Mouse (Mus musculus): ENCODE results near the gene Bicdl1. TPM values are rescaled to one million over a fixed set of nuclear protein-coding genes. Genes with fewer than 3 reads are reported as not detected.

Bicdl1 gene
- polyA plus RNA-seq, 1 experiment = 15.5 TPM

GRCm38 (mm10) chr5:115622686-115623085, 108.7 kb downstream of the Bicdl1 start:
- 72% methylated on average over 7 of the region's 7 CpGs for WGBS
- H3K27ac ChIP-seq (ENCODE audit: insufficient read depth, low read depth, low read length) = no peak overlapping the region
- no peak for TF ChIP-seq CTCF (IDR thresholded peaks at IDR 0.05; ENCODE audit: extremely low read depth, insufficient read length, insufficient replicate concordance, low read depth, low read length)
- no peak for TF ChIP-seq POLR2A (IDR thresholded peaks at IDR 0.05; ENCODE audit: low read depth, low read length)
- no peak overlapping the region for H3K4me3 ChIP-seq (ENCODE audit: low read depth, low read length)
- H3K36me3 ChIP-seq (ENCODE audit: control insufficient read depth, insufficient read depth, low read length) = peaks cover 28% of the 10 kb centered on the region
- no peaks in the 10 kb centered on the region for H3K27me3 ChIP-seq (ENCODE audit: control insufficient read depth, insufficient read depth, low read length)
- H3K4me1 ChIP-seq (ENCODE audit: control insufficient read depth, insufficient read depth, insufficient read length, low read length) = 0 out of 2 replicates have a peak, but pooled peaks cover 1% of the 10 kb centered on the region

- Histone ChIP-seq H3K27ac (ENCODE audit: insufficient read depth, low read depth, low read length) (no peak overlapping the region), H3K4me1 (ENCODE audit: control insufficient read depth, insufficient read depth, insufficient read length, low read length) (peaks cover 6% of the 10 kb centered on the region; the same call in 1 of the 2 replicates), H3K4me3 (ENCODE audit: low read depth, low read length) (no peak overlapping the region), H3K27me3 (ENCODE audit: control insufficient read depth, insufficient read depth, low read length) (no peaks in the 10 kb centered on the region), H3K36me3 (ENCODE audit: control insufficient read depth, insufficient read depth, low read length) (peaks cover 53% of the 10 kb centered on the region)
- TF ChIP-seq CTCF (IDR thresholded peaks at IDR 0.05; ENCODE audit: extremely low read depth, insufficient read length, insufficient replicate concordance, low read depth, low read length) = no peak
- no peak for TF ChIP-seq POLR2A (IDR thresholded peaks at IDR 0.05; ENCODE audit: low read depth, low read length)
- WGBS = 78% methylated on average over 15 of the region's 15 CpGs
Observed at GRCm38 (mm10) chr5:115619690-115620089, 111.7 kb downstream of the Bicdl1 start.

GRCm38 (mm10) chr5:115614948-115615347, 116.5 kb downstream of the Bicdl1 start:
- Histone ChIP-seq H3K27ac (ENCODE audit: insufficient read depth, low read depth, low read length) (no peak overlapping the region), H3K27me3 (ENCODE audit: control insufficient read depth, insufficient read depth, low read length) (no peaks in the 10 kb centered on the region), H3K4me1 (ENCODE audit: control insufficient read depth, insufficient read depth, insufficient read length, low read length) (peaks cover 5% of the 10 kb centered on the region; the same call in 1 of the 2 replicates), H3K4me3 (ENCODE audit: low read depth, low read length) (no peak overlapping the region), H3K36me3 (ENCODE audit: control insufficient read depth, insufficient read depth, low read length) (peaks cover 80% of the 10 kb centered on the region)
- TF ChIP-seq CTCF (IDR thresholded peaks at IDR 0.05; ENCODE audit: extremely low read depth, insufficient read length, insufficient replicate concordance, low read depth, low read length) (peak; percentile 52; the same call in 1 of the 2 replicates), POLR2A (IDR thresholded peaks at IDR 0.05; ENCODE audit: low read depth, low read length) (no peak)
- 68% methylated on average over 7 of the region's 7 CpGs for WGBS

- WGBS = 87% methylated on average over 9 of the region's 9 CpGs
- H3K27me3 ChIP-seq (ENCODE audit: control insufficient read depth, insufficient read depth, low read length) = no peaks in the 10 kb centered on the region
- peaks cover 84% of the 10 kb centered on the region for H3K36me3 ChIP-seq (ENCODE audit: control insufficient read depth, insufficient read depth, low read length)
- peaks cover 5% of the 10 kb centered on the region; the same call in 1 of the 2 replicates for H3K4me1 ChIP-seq (ENCODE audit: control insufficient read depth, insufficient read depth, insufficient read length, low read length)
- H3K27ac ChIP-seq (ENCODE audit: insufficient read depth, low read depth, low read length) = no peak overlapping the region
- TF ChIP-seq POLR2A (IDR thresholded peaks at IDR 0.05; ENCODE audit: low read depth, low read length) = no peak
- no peak for TF ChIP-seq CTCF (IDR thresholded peaks at IDR 0.05; ENCODE audit: extremely low read depth, insufficient read length, insufficient replicate concordance, low read depth, low read length)
- H3K4me3 ChIP-seq (ENCODE audit: low read depth, low read length) = no peak overlapping the region
Observed at GRCm38 (mm10) chr5:115613332-115613731, 118.1 kb downstream of the Bicdl1 start.

- H3K4me3 ChIP-seq (ENCODE audit: low read depth, low read length) = no peak overlapping the region
- peaks cover 85% of the 10 kb centered on the region for H3K36me3 ChIP-seq (ENCODE audit: control insufficient read depth, insufficient read depth, low read length)
- TF ChIP-seq POLR2A (IDR thresholded peaks at IDR 0.05; ENCODE audit: low read depth, low read length) (no peak), CTCF (IDR thresholded peaks at IDR 0.05; ENCODE audit: extremely low read depth, insufficient read length, insufficient replicate concordance, low read depth, low read length) (no peak)
- WGBS = 94% methylated on average over 11 of the region's 11 CpGs
- no peaks in the 10 kb centered on the region for H3K27me3 ChIP-seq (ENCODE audit: control insufficient read depth, insufficient read depth, low read length)
- H3K27ac ChIP-seq (ENCODE audit: insufficient read depth, low read depth, low read length) = no peak overlapping the region
- H3K4me1 ChIP-seq (ENCODE audit: control insufficient read depth, insufficient read depth, insufficient read length, low read length) = peaks cover 5% of the 10 kb centered on the region; the same call in 1 of the 2 replicates
Observed at GRCm38 (mm10) chr5:115611566-115611965, 119.9 kb downstream of the Bicdl1 start.

- H3K4me3 ChIP-seq (ENCODE audit: low read depth, low read length) = no peak overlapping the region
- no peaks in the 10 kb centered on the region for H3K27me3 ChIP-seq (ENCODE audit: control insufficient read depth, insufficient read depth, low read length)
- TF ChIP-seq POLR2A (IDR thresholded peaks at IDR 0.05; ENCODE audit: low read depth, low read length) = no peak
- no peak for TF ChIP-seq CTCF (IDR thresholded peaks at IDR 0.05; ENCODE audit: extremely low read depth, insufficient read length, insufficient replicate concordance, low read depth, low read length)
- no peak overlapping the region for H3K27ac ChIP-seq (ENCODE audit: insufficient read depth, low read depth, low read length)
- H3K36me3 ChIP-seq (ENCODE audit: control insufficient read depth, insufficient read depth, low read length) = peaks cover 72% of the 10 kb centered on the region
- 92% methylated on average over 6 of the region's 6 CpGs for WGBS
- H3K4me1 ChIP-seq (ENCODE audit: control insufficient read depth, insufficient read depth, insufficient read length, low read length) = no peaks in the 10 kb centered on the region
Observed at GRCm38 (mm10) chr5:115603561-115603960, 127.9 kb downstream of the Bicdl1 start.

Other genes starting within 250 kb of the Bicdl1 start
- gene Sirt4, start 246.9 kb downstream of the Bicdl1 start, polyA plus RNA-seq (2012; rRNA removed) = 9.9 and 13.6 TPM in 2 replicates
- 65.1 and 136 TPM in 2 replicates for gene Pxn, start 224.9 kb downstream of the Bicdl1 start, polyA plus RNA-seq (2012; rRNA removed)
- gene Rplp0, start 172.2 kb downstream of the Bicdl1 start, polyA plus RNA-seq (2012; rRNA removed) = 1,193 and 2,017 TPM in 2 replicates
- gene Gcn1l1, start 166.4 kb downstream of the Bicdl1 start, polyA plus RNA-seq (2012; rRNA removed) = 26.4 and 30.7 TPM in 2 replicates
- 28.4 and 50.8 TPM in 2 replicates for gene Rab35, start 99.7 kb downstream of the Bicdl1 start, polyA plus RNA-seq (2012; rRNA removed)
- 2.0 and 2.8 TPM in 2 replicates for gene Cit, start 113.7 kb upstream of the Bicdl1 start, polyA plus RNA-seq (2012; rRNA removed)